Mouse (Mus musculus) hindbrain, embryonic 11.5 days (tissue): Measurements from ENCODE around the gene Emilin1. TPM values are rescaled to one million over a fixed set of nuclear protein-coding genes. Genes with fewer than 3 reads are reported as not detected.

Source experiments
- ATAC-seq: fragments of 200-750 bp; cut with Nextera tagmentation; 2 replicates; pipeline ENCODE4 v1.8.0; 2017; ENCODE audit warnings: mild to moderate bottlenecking, moderate TSS enrichment, moderate library complexity; ENCODE audit not compliant: low FRiP score
- DNase-seq: peaks from one replicate; pipeline ENCODE4 v3.0.0-alpha.2; 2015; ENCODE audit warnings: low spot score
- H3K27ac ChIP-seq: fragments of 300-500 bp; sonication (generic); 2 replicates; pipeline ENCODE4 v1.5.1; 2014; ENCODE audit warnings: mild to moderate bottlenecking, low read depth, low read length
- H3K27me3 ChIP-seq: fragments of 300-500 bp; sonication (generic); 2 replicates; pipeline ENCODE4 v1.6.1; 2014; ENCODE audit warnings: mild to moderate bottlenecking, low read length, moderate library complexity, mixed read lengths; ENCODE audit not compliant: control insufficient read depth, insufficient read depth
- H3K36me3 ChIP-seq: fragments of 300-500 bp; sonication (generic); 2 replicates; pipeline ENCODE4 v1.6.1; 2014; ENCODE audit warnings: mild to moderate bottlenecking, low read length, moderate library complexity, mixed read lengths; ENCODE audit not compliant: control insufficient read depth, insufficient read depth
- H3K4me1 ChIP-seq: fragments of 300-500 bp; sonication (generic); replicated peaks from 2 replicates; pipeline ENCODE4 v1.6.1; 2014; ENCODE audit warnings: low read length, mixed read lengths; ENCODE audit not compliant: control insufficient read depth, insufficient read depth
- H3K4me2 ChIP-seq: fragments of 300-500 bp; sonication (generic); replicated peaks from 2 replicates; pipeline ENCODE4 v1.6.1; 2014; ENCODE audit warnings: mild to moderate bottlenecking, low read depth, low read length
- H3K4me3 ChIP-seq: fragments of 300-500 bp; sonication (generic); 2 replicates; pipeline ENCODE4 v1.5.1; 2014; ENCODE audit warnings: low read depth, low read length
- H3K9ac ChIP-seq: fragments of 300-500 bp; sonication (generic); 2 replicates; pipeline ENCODE4 v1.6.1; 2014; ENCODE audit warnings: low read depth, low read length
- H3K9me3 ChIP-seq: fragments of 300-500 bp; sonication (generic); 2 replicates; pipeline ENCODE4 v1.6.1; 2016; ENCODE audit warnings: low read length; ENCODE audit not compliant: control insufficient read depth
- WGBS: fragments of 180-500 bp; shearing (Covaris S2); extraction: QIAGEN DNeasy Blood & Tissue Kit; methylation state at CpG from one replicate; pipeline ENCODE4 v1.1.7; 2014; 5-methylcytosine and 5-hydroxymethylcytosine counted together
- polyA plus RNA-seq: library from polyadenylated mRNA; unstranded; fragments of >200 nt; fragmentation: Nextera tagmentation; extraction: Ambion mirVana; gene quantifications from 2 replicates; pipeline ENCODE4 v1.2.1, GENCODE M21; 2014

The Emilin1 gene
- polyA plus RNA-seq, 1 experiment from 2014 or later, result 48.5 TPM

DNA sequence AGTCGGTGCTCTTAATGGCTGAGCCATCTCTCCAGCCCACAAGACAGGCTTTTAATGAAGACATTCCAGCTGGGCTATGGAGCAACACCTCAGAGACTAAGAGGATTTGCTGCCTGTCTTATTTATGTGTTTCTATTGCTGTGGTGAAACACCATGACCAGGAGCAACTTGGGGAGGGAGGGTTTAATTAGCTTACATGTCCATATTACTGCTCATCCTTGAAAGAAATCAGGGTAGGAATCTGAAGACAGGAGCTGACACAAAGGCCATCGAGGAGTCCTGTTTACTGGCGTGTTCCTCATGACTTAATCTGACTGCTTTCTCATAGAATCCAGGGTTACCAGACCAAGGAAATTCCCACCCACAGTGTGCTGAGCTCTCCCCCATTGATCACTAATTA, 50.7 kb downstream of the Emilin1 start:
- Histone ChIP-seq H3K9me3 (no peaks in the 10 kb centered on the region), H3K36me3 (no peaks in the 10 kb centered on the region), H3K27ac (no peak overlapping the region), H3K27me3 (no peaks in the 10 kb centered on the region), H3K4me2 (no peak overlapping the region), H3K4me3 (no peak overlapping the region), H3K9ac (no peak overlapping the region), H3K4me1 (peaks cover 3% of the 10 kb centered on the region; the same call in 1 of the 2 replicates)
- DNase-seq (no peak), ATAC-seq (no peak)
- WGBS, result 73% methylated on average over 3 of the region's 3 CpGs

DNA sequence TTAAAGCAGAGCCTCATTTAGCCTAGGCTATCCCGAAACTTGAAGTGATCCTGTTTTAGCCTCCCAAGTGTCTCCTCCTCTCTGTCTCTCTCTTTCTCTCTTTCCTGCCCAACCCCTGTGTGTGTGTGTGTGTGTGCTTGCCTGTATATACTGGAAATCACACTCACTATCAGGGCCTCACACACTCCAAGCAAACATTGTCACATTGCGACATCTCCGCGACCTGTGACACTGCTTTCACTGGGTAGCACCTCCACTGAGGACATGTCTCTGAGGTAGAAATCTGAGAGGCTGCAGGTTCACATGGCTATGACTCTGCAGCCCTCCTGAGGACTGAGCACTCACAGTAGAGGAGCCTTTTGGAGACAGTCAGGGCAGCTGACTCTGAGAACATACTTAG, 53.0 kb downstream of the Emilin1 start:
- no peak overlapping the region for H3K9ac ChIP-seq
- no peak overlapping the region for H3K27ac ChIP-seq
- H3K4me1 ChIP-seq, result no peaks in the 10 kb centered on the region
- ATAC-seq (no peak), DNase-seq (no peak)
- 86% methylated on average over 4 of the region's 4 CpGs for WGBS
- H3K36me3 ChIP-seq, result no peaks in the 10 kb centered on the region
- H3K9me3 ChIP-seq, result no peaks in the 10 kb centered on the region
- H3K4me3 ChIP-seq, result no peak overlapping the region
- no peak overlapping the region for H3K4me2 ChIP-seq
- no peaks in the 10 kb centered on the region for H3K27me3 ChIP-seq

DNA sequence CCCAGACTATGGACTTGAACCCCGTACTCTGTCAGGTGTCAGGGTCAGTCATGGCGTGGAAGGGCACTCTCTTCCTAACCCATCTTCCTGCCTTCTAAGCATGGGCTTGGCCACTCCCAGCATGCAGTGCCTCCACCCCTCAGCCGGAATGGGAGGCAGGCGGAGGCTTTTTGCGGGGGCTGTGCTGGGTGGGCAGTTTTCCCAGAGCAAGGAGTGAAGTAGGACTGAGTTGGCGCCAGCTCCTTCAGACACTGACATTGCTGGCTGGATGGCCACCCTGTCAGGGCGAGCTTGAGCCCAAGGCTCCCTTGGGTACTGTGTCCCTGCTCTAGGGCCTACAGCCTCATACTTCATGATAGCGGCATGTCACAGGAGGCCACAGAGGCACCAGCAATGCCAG, 55.2 kb downstream of the Emilin1 start, which contains the start of gene Tcf23:
Gene Tcf23, plus strand, starts transcription at position 247 of the 400 bp plus-strand sequence.
- no peak within 1 kb of the TSS for H3K4me2 ChIP-seq
- ATAC-seq, result no peak
- no peaks in the 10 kb centered on the region for H3K27me3 ChIP-seq
- 71% methylated on average over 8 of the region's 8 CpGs for WGBS
- H3K4me3 ChIP-seq, result no peak within 1 kb of the TSS
- no peaks in the 10 kb centered on the region for H3K9me3 ChIP-seq
- no peak within 1 kb of the TSS for H3K27ac ChIP-seq
- no peak within 1 kb of the TSS for H3K9ac ChIP-seq
- H3K4me1 ChIP-seq, result no peaks in the 10 kb centered on the region
- H3K36me3 ChIP-seq, result no peaks in the 10 kb centered on the region
- DNase-seq, result no peak

DNA sequence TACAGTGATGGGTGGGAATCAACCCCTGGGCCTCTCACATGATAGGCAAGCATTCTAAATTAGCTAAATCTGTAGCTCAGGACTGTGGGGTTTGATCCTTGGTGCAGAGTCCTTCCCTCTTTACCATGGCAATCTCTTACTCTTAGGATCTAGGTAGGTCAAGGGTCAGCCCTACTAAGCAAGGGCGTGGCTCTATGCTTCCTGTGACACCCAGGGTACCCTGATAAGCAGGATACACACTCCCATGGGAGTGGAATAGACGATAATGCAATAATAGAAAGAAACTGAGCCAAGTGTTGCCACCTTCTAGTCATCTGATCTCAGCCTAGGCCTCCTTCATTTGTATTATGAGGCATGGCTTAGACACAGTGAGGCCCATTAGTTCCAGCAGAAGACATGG, 56.2 kb downstream of the Emilin1 start:
- Histone ChIP-seq H3K4me1 (no peaks in the 10 kb centered on the region), H3K4me2 (no peak overlapping the region), H3K27ac (no peak overlapping the region), H3K9me3 (no peaks in the 10 kb centered on the region), H3K36me3 (no peaks in the 10 kb centered on the region), H3K4me3 (no peak overlapping the region), H3K27me3 (no peaks in the 10 kb centered on the region), H3K9ac (no peak overlapping the region)
- WGBS, result 75% methylated on average over 2 of the region's 2 CpGs
- ATAC-seq (no peak), DNase-seq (no peak)

Other genes with a start within 250 kb of the Emilin1 start
- 324 and 338 TPM in 2 replicates for gene Cenpa, start 246.6 kb upstream of the Emilin1 start, polyA plus RNA-seq
- 86.1 and 90.1 TPM in 2 replicates for gene Dpysl5, start 201.8 kb upstream of the Emilin1 start, polyA plus RNA-seq
- gene Mapre3, start 98.8 kb upstream of the Emilin1 start, polyA plus RNA-seq, result 34.1 and 38.2 TPM in 2 replicates
- 33.3 and 37.1 TPM in 2 replicates for gene Tmem214, start 45.4 kb upstream of the Emilin1 start, polyA plus RNA-seq
- gene Agbl5, start 24.7 kb upstream of the Emilin1 start, polyA plus RNA-seq, result 21.5 and 24.0 TPM in 2 replicates
- 335 and 338 TPM in 2 replicates for gene Ost4, start 5.6 kb upstream of the Emilin1 start, polyA plus RNA-seq
- gene Khk, start 8.0 kb downstream of the Emilin1 start, polyA plus RNA-seq, result 4.2 and 7.8 TPM in 2 replicates
- gene Cgref1, start 32.2 kb downstream of the Emilin1 start, polyA plus RNA-seq, result 6.9 and 7.6 TPM in 2 replicates
- 96.7 and 99.1 TPM in 2 replicates for gene Preb, start 47.0 kb downstream of the Emilin1 start, polyA plus RNA-seq
- not detected in 2 replicates for gene Tcf23, start 55.3 kb downstream of the Emilin1 start, polyA plus RNA-seq
- 111 and 117 TPM in 2 replicates for gene Atraid, start 134.9 kb downstream of the Emilin1 start, polyA plus RNA-seq
- 6.3 and 7.6 TPM in 2 replicates for gene Slc5a6, start 135.5 kb downstream of the Emilin1 start, polyA plus RNA-seq
- 19.7 and 19.8 TPM in 2 replicates for gene Cad, start 141.4 kb downstream of the Emilin1 start, polyA plus RNA-seq
- not detected in 2 replicates for gene Dnajc5g, start 192.9 kb downstream of the Emilin1 start, polyA plus RNA-seq
- gene Slc30a3, start 194.8 kb downstream of the Emilin1 start, polyA plus RNA-seq, result 8.4 and 9.2 TPM in 2 replicates
- 0.10 TPM in 1 of 2 replicates, not detected in the other for gene Trim54, start 203.3 kb downstream of the Emilin1 start, polyA plus RNA-seq
- gene Ucn, start 225.4 kb downstream of the Emilin1 start, polyA plus RNA-seq, result not detected in 2 replicates
- gene Mpv17, start 240.8 kb downstream of the Emilin1 start, polyA plus RNA-seq, result 49.9 and 57.1 TPM in 2 replicates